Mouse (Mus musculus) cerebellum, adult 2 months (tissue): Measurements from ENCODE around the gene Gm21750.

Source experiments
- CTCF ChIP-seq: fragments of 200-500 bp; IDR thresholded peaks from 2 replicates; pipeline ENCODE4 v1.5.1; 2011; ENCODE audit warnings: low read depth, mild to moderate bottlenecking, control low read depth, low read length, moderate library complexity, borderline replicate concordance; ENCODE audit not compliant: insufficient read depth
- POLR2A ChIP-seq: fragments of 200-500 bp; IDR thresholded peaks from 2 replicates; pipeline ENCODE4 v1.6.1; 2011; ENCODE audit warnings: low read length, control low read depth, borderline replicate concordance; ENCODE audit not compliant: insufficient read depth

- TF ChIP-seq POLR2A (no peak), CTCF (no peak)
Measured at GRCm38 (mm10) chr14:73700256-73700655, 39.2 kb downstream of the Gm21750 start.
